Comparison of ENCODE assay signal across 13 mouse cellular contexts in the genomic region with DNA sequence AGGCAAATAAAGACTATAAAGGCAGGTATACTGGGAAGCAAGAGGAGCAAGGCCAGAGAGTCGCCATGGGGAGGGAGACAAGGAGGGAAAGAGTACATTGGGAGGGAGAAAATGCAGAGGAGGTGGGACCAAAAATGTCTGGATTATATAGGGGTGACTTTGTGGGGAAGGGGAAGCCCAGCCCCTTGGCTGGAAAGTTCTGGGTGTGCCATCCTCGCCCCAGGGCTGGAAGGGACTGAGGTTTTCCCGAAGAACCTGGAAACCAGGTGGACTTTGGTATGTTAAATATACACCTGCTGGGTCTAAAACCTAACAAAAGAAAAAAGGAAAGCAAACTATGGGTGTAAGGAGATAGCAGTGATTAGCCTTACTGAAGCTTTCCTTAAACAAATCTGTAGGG.
"Had no signal": no experiment of that assay in that cellular context is flagged by ENCODE, and none has a peak within 500 bp of the region (broad histone marks: within the 10 kb centered on the region; RNA-seq: fewer than 3 reads in every experiment).

No protein-coding gene starts in this region.

- H3K36me3 ChIP-seq: midbrain, embryonic 12.5 days; midbrain, embryonic 15.5 days; neural tube, embryonic 12.5 days; stomach, embryonic 15.5 days had no signal

- ATAC-seq: midbrain, embryonic 15.5 days had no signal

- H3K9ac ChIP-seq: lung, embryonic 14.5 days; midbrain, embryonic 12.5 days; midbrain, embryonic 15.5 days; neural tube, embryonic 12.5 days; stomach, embryonic 15.5 days had no signal

- H3K27me3 ChIP-seq: midbrain, embryonic 12.5 days; midbrain, embryonic 15.5 days; neural tube, embryonic 12.5 days; stomach, embryonic 15.5 days had no signal

- DNase-seq: lung, adult 18-20 months; lung, embryonic 14.5 days; lung, postnatal 10 days; lung, postnatal 4 days; right cerebral cortex, postnatal 14 days; thymus, adult 2 months; thymus, postnatal 14 days; thymus, postnatal 36 days had no signal

- H3K9me3 ChIP-seq: midbrain, embryonic 10.5 days; midbrain, embryonic 12.5 days; midbrain, embryonic 15.5 days; neural tube, embryonic 12.5 days; stomach, embryonic 15.5 days had no signal

- H3K27ac ChIP-seq: midbrain, embryonic 10.5 days; midbrain, embryonic 12.5 days; midbrain, embryonic 15.5 days; neural tube, embryonic 12.5 days; stomach, embryonic 15.5 days had no signal

- H3K4me2 ChIP-seq: lung, embryonic 14.5 days; midbrain, embryonic 12.5 days; midbrain, embryonic 15.5 days; neural tube, embryonic 12.5 days; stomach, embryonic 15.5 days had no signal

- H3K4me3 ChIP-seq: midbrain, embryonic 10.5 days; midbrain, embryonic 12.5 days; midbrain, embryonic 15.5 days; neural tube, embryonic 12.5 days; stomach, embryonic 15.5 days had no signal
